Mouse (Mus musculus): ENCODE measurements around the gene Nkx1-2. TPM values are rescaled to one million over a fixed set of nuclear protein-coding genes. Genes with fewer than 3 reads are reported as not detected.

Gene Nkx1-2
- under 1 TPM in 1 of 2 experiments, not detected in 1; 0.17 TPM for total RNA-seq (2023)

GRCm38 (mm10) chr7:132599071-132599975, at the start of gene Nkx1-2:
Gene Nkx1-2, minus strand, starts transcription at chr7:132599637.

DNA sequence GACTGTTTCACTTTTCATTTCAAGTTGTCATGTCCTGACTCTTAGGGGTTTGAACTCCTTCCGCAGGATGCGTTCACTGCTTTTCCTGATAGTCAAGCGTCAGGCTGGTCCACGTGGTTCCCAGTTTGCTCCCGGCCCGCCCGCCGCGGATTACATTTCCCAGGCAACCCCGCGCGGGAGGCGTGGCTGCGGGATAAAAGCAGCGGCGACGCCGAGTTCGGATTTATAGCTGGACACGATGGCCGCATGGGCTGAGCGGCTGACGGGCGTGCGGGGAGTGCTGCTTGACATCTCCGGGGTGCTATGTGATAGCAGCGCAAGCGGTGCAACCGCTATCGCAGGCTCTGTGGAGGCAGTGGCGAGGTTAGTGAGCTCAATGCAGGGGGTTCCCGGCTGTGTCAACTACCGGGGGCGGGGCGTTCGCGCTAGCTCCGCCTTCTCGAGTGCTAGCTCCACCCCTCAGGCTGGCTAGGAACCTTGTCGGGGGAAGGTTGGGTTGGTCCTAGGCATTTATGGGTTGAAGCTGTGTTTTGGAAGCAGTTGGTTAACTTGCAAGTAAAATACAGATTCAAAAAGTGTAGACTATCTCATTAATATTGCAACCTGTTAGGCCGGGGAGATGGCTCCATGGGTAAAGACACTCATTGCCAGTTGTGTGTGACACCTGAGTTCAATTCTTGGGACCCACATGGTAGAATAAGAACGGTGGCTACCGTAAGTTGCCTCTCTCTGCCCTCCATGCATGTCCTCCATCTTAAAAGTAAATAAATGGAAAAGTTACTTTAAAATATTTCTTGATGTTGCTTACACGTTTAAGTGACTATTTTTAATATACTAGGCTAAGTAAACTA, 11.3 kb upstream of the Nkx1-2 start, which contains the start of gene Lhpp:
Gene Lhpp (plus strand): TSS at position 171 of the 851 bp plus-strand sequence.

GRCm38 (mm10) chr7:132576116-132576650, 23.3 kb downstream of the Nkx1-2 start, which contains the start of gene Oat:
Gene Oat, minus strand, starts transcription at chr7:132576398.

Other genes starting within 250 kb of the Nkx1-2 start
- 10 to 100 TPM; 58.9 to 59.7 TPM for gene Oat, start 23.2 kb downstream of the Nkx1-2 start, total RNA-seq (2023)
- gene Lhpp, start 11.0 kb upstream of the Nkx1-2 start, total RNA-seq (2023) = 1 to 10 TPM; 2.1 to 2.8 TPM
- 100 to 1,000 TPM; 119 to 128 TPM for gene Fam53b, start 214.2 kb upstream of the Nkx1-2 start, total RNA-seq (2023)

All from T-cell, adult 66 days (primary cell).